Mouse (Mus musculus) hindbrain, embryonic 13.5 days (tissue): Measurements from ENCODE around the gene Cldn2. TPM values are rescaled to one million over a fixed set of nuclear protein-coding genes. Genes with fewer than 3 reads are reported as not detected.
"Not testable (repeated sequence)": the region's sequence is repeated elsewhere in the genome, so short reads cannot be mapped to it uniquely, and the experiment has no call there.

Experiments used
- ATAC-seq: fragments of 200-750 bp; cut with Nextera tagmentation; 2 replicates; pipeline ENCODE4 v1.8.0; 2017; ENCODE audit warnings: moderate TSS enrichment; ENCODE audit not compliant: low FRiP score
- H3K27ac ChIP-seq: fragments of 300-500 bp; sonication (generic); 2 replicates; pipeline ENCODE4 v1.5.1; 2015; ENCODE audit warnings: inconsistent platforms, mild to moderate bottlenecking, moderate library complexity
- H3K27me3 ChIP-seq: fragments of 300-500 bp; sonication (generic); 2 replicates; pipeline ENCODE4 v1.6.1; 2015; ENCODE audit warnings: mild to moderate bottlenecking, inconsistent platforms
- H3K36me3 ChIP-seq: fragments of 300-500 bp; sonication (generic); 2 replicates; pipeline ENCODE4 v1.6.1; 2015; ENCODE audit warnings: mild to moderate bottlenecking, inconsistent platforms
- H3K4me1 ChIP-seq: fragments of 300-500 bp; sonication (generic); replicated peaks from 2 replicates; pipeline ENCODE4 v1.6.1; 2015; ENCODE audit warnings: inconsistent platforms
- H3K4me2 ChIP-seq: fragments of 300-500 bp; sonication (generic); 2 replicates; pipeline ENCODE4 v1.6.1; 2015; ENCODE audit warnings: inconsistent platforms, mild to moderate bottlenecking, moderate library complexity
- H3K4me3 ChIP-seq: fragments of 300-500 bp; sonication (generic); 2 replicates; pipeline ENCODE4 v1.5.1; 2015; ENCODE audit warnings: mild to moderate bottlenecking, inconsistent platforms
- H3K9ac ChIP-seq: fragments of 300-500 bp; sonication (generic); 2 replicates; pipeline ENCODE4 v1.6.1; 2015; ENCODE audit warnings: mild to moderate bottlenecking, inconsistent platforms
- H3K9me3 ChIP-seq: fragments of 300-500 bp; sonication (generic); 2 replicates; pipeline ENCODE4 v1.6.1; 2016; ENCODE audit warnings: inconsistent platforms
- WGBS: fragments of 180-500 bp; shearing (Covaris S2); methylation state at CpG from one replicate; pipeline ENCODE4 v1.1.7; 2015; 5-methylcytosine and 5-hydroxymethylcytosine counted together
- polyA plus RNA-seq: library from polyadenylated mRNA; unstranded; fragments of >200 nt; fragmentation: Nextera tagmentation; extraction: Ambion mirVana; gene quantifications from 2 replicates; pipeline ENCODE4 v1.2.1, GENCODE M21; 2015

The Cldn2 gene
- 0.91 and 1.3 TPM in 2 replicates for polyA plus RNA-seq

DNA sequence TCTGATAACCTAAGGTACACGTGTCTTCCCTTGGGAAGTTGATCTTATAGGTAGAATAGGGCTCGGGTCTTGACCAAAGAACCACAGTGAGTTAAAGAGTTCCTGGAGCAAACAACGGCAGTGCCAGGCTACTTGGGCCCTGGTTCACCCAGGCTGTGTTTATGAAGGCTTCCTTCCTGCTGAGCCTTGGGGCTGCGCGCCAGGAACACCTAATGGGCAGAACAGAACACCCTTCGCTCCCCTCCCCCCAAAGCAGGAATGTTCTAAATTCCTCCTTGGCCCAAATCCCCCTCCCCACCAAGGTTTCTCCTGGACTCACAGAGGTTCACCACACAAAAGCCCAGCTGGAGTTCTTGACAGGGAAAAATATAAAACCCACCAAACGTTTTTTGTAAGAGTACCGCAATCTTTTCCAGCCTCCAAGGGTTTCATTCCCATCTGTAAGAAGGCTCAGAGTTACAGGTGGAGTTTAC lies at the start of gene Cldn2:
Gene Cldn2, plus strand, starts transcription at position 423 of the 473 bp plus-strand sequence.
- no peak within 1 kb of the TSS for H3K27ac ChIP-seq
- H3K4me3 ChIP-seq, result no peak within 1 kb of the TSS
- H3K4me2 ChIP-seq, result no peak within 1 kb of the TSS
- no peaks in the 10 kb centered on the region for H3K4me1 ChIP-seq
- no peaks in the 10 kb centered on the region for H3K9me3 ChIP-seq
- WGBS, result 67% methylated on average over 8 of the region's 8 CpGs
- ATAC-seq, result no peak
- no peaks in the 10 kb centered on the region for H3K27me3 ChIP-seq
- no peak within 1 kb of the TSS for H3K9ac ChIP-seq
- no peaks in the 10 kb centered on the region for H3K36me3 ChIP-seq

DNA sequence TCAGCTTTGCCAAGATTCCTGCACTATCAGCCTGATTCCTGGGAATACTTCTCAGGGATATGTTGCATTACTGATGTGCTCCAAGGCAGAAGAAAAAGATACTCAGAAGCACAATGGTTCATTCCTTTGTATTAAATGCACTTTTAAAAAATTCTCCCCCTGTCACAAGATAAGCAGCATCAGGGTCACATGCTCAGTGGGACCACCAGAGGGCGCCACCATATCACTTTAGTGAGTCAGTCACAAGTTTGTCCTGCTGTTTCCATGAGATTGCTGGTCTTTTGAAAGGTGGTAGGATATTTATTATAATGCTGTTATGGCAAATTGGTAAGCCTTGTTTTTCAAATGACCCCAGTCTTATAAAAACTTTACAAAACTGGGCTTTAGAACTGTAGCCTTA lies 48.8 kb upstream of the Cldn2 start:
- H3K27me3 ChIP-seq, result 0 out of 2 replicates have a peak, but pooled peaks cover 3% of the 10 kb centered on the region
- no peak for ATAC-seq
- 0% methylated on average over 1 of the region's 1 CpGs for WGBS

DNA sequence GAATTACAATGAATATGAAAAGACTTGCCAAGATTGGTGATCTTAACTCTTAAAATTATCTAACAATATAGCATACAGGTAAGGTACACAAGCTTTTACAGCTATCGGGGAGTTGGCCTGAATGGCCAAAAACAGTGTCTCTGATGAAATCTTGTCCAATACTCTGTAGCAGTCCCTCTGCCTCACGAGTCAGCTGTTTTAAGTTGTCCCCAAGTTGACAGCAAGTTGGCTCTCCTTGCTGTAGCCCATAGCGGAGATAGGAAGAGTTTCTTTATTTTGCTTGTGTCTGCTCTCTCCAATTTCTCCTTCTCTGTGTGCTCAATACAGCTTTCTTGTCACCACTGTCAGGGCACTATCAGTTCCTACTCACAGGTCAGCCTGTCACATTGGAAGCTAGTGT lies 42.0 kb upstream of the Cldn2 start:
- not testable (repeated sequence) for H3K36me3 ChIP-seq, H3K4me2 ChIP-seq, H3K4me3 ChIP-seq, H3K27me3 ChIP-seq, H3K9ac ChIP-seq, H3K4me1 ChIP-seq, H3K9me3 ChIP-seq, ATAC-seq, H3K27ac ChIP-seq
- 86% methylated on average over 3 of the region's 3 CpGs for WGBS

More for the DNA sequence above, 48.8 kb upstream of the Cldn2 start:
- H3K9me3 ChIP-seq, result no peaks in the 10 kb centered on the region
- H3K9ac ChIP-seq, result no peak overlapping the region
- H3K36me3 ChIP-seq, result no peaks in the 10 kb centered on the region
- H3K4me2 ChIP-seq, result no peak overlapping the region
- no peaks in the 10 kb centered on the region for H3K4me1 ChIP-seq
- H3K27ac ChIP-seq, result no peak overlapping the region
- no peak overlapping the region for H3K4me3 ChIP-seq

DNA sequence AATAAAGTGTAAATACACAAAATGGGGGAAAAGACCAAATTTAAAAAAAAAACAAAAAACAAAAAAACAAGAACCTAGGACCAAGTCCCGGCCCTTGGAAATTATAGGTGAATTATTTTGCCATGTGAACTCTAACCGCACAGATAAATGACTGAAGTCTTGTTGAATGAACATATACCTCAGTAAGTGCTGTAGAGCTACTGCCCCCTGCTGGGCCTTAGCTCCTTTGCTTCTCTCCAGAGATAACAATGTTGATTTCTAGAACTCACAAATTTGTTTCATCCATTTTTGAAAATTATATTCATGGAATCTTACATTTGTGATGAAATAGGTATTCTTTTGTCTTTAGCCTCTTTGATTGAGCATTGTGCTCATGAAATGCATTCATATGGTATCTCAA lies 38.1 kb upstream of the Cldn2 start:
- WGBS, result 82% methylated on average over 2 of the region's 2 CpGs
- Histone ChIP-seq H3K9ac (no peak overlapping the region), H3K36me3 (no peaks in the 10 kb centered on the region), H3K4me2 (no peak overlapping the region), H3K9me3 (no peaks in the 10 kb centered on the region), H3K27me3 (no peaks in the 10 kb centered on the region), H3K4me3 (no peak overlapping the region), H3K4me1 (no peaks in the 10 kb centered on the region), H3K27ac (no peak overlapping the region)
- no peak for ATAC-seq

DNA sequence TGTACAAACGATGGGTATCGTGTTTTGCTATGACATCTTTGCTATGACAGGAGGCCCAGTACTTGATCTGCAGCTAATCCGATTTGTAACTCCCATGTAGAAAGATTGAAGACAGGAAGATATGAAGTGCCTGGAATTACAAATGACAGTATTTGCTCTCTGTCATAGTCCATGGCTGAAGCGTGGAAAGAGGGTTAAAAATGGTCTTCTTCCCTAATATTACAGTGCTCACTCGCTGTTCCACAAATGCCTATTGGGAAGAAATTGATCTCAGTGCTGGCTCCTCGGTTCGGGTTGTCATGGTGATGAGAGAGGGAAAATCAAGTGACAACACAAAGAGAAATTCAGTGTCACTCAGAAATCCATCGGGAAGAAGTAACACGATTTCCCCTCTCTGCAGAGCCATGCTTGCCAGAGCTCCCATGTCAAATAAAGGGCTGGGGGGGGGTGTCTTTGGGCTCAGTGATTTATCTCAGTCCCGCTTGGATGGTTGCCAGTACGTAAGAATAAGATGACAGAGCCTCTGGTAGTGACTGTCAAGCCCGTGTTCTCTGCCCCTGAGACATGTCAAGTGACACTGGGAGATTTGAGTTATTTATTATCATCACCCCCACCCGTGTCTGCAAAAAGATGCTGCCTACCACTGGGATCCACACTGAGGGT lies 30.5 kb upstream of the Cldn2 start:
- H3K9me3 ChIP-seq, result no peaks in the 10 kb centered on the region
- H3K27ac ChIP-seq, result no peak overlapping the region
- no peaks in the 10 kb centered on the region for H3K36me3 ChIP-seq
- H3K27me3 ChIP-seq, result peaks cover 6% of the 10 kb centered on the region; the same call in 1 of the 2 replicates
- no peaks in the 10 kb centered on the region for H3K4me1 ChIP-seq
- ATAC-seq, result peak; percentile 71
- WGBS, result 52% methylated on average over 13 of the region's 13 CpGs
- no peak overlapping the region for H3K4me3 ChIP-seq
- H3K9ac ChIP-seq, result no peak overlapping the region
- H3K4me2 ChIP-seq, result no peak overlapping the region

DNA sequence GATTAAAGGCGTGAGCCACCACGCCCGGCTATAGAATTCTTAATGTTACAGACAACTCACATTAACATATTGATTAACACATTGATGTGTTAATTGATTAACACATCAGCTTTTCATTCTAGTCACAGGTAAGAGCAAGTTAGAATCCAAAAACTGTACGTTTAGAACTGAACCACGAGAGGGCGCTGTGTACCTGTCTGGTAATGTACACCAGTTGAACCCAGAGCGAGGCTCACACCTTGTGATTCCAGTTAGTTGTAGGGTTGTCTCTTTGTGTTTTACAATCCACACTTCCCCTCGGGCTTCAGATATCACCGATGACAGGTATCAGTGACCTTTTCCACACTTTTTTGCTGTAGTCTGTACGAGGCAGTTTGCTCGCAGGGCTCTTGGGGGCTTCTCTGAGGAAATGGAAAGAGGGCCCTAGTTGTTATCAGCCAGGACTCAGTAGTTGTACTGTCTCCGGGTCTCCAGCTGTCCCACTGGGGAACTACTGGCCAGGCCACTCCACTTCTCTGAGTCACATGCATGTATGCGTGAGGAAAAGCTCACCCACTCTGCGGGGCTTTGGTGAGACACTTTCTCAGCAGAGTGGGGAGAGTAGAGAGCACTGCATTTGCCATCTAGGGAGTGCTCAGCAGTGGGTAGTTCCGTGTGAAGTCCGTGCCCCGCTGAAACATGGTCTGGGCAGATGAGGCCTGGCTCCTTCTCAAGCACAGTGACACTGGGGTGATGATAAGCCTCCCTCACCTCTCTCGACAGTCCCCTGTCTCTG lies 26.1 kb upstream of the Cldn2 start:
- Histone ChIP-seq H3K9me3 (no peaks in the 10 kb centered on the region), H3K36me3 (no peaks in the 10 kb centered on the region), H3K4me2 (no peak overlapping the region), H3K4me3 (no peak overlapping the region), H3K27ac (no peak overlapping the region), H3K9ac (no peak overlapping the region), H3K4me1 (no peaks in the 10 kb centered on the region), H3K27me3 (peaks cover 16% of the 10 kb centered on the region; the same call in 1 of the 2 replicates)
- ATAC-seq, result no peak
- WGBS, result 33% methylated on average over 18 of the region's 18 CpGs

DNA sequence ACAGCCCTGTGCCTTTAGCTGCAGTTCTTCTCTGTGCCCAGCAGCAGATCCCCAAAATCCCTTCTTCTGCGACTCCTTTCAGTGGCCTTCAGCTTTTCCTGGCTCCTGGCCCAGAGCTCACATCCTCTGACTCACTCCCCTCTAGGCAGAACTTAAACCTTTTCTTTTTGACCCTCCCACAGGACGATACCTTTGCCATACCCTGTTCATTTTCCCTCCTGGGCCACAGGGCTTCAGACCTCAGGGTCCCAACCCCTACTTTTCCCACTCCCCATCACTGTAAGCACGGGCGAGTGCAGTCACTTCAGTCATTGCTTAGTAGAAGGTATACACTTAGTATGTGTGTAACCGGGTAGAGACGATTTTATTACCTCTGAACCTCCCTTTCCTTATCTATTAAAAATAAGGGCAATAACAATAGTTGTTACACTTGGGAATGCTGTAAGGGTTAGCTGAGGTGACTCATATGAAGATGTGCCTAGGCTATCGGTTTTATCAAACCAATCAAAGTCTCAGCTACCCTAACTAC lies 25.5 kb upstream of the Cldn2 start:
- Histone ChIP-seq H3K36me3 (no peaks in the 10 kb centered on the region), H3K27me3 (peaks cover 17% of the 10 kb centered on the region; the same call in 1 of the 2 replicates), H3K4me1 (no peaks in the 10 kb centered on the region), H3K9me3 (no peaks in the 10 kb centered on the region), H3K27ac (no peak overlapping the region), H3K4me3 (no peak overlapping the region), H3K9ac (no peak overlapping the region), H3K4me2 (no peak overlapping the region)
- WGBS, result 78% methylated on average over 7 of the region's 7 CpGs
- no peak for ATAC-seq

DNA sequence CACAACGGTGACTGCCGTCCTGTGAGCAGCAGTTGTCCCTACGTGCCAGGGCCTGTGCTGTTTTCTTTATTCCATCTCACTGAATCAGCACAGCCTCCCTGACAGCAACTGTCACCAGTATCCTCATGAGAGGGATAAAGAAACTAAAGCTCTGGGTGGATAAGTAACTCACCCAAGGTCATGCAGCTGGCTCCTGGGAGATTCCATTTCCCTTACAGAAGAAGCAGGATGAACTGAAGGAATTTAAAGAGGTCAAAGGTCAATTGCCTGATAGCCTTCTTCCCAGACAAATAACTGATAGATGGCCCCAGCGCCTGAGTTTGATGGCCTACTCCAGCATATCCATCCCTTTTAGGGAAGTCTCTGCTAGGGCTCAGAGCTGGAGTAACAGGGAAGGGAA lies 23.3 kb upstream of the Cldn2 start:
- no peak overlapping the region for H3K9ac ChIP-seq
- 40% methylated on average over 4 of the region's 4 CpGs for WGBS
- no peak overlapping the region for H3K27ac ChIP-seq
- no peaks in the 10 kb centered on the region for H3K36me3 ChIP-seq
- H3K4me3 ChIP-seq, result no peak overlapping the region
- no peak overlapping the region for H3K4me2 ChIP-seq
- no peak for ATAC-seq
- H3K9me3 ChIP-seq, result no peaks in the 10 kb centered on the region
- 0 out of 2 replicates have a peak, but pooled peaks cover 3% of the 10 kb centered on the region for H3K4me1 ChIP-seq
- peaks cover 33% of the 10 kb centered on the region; the same call in 1 of the 2 replicates for H3K27me3 ChIP-seq

DNA sequence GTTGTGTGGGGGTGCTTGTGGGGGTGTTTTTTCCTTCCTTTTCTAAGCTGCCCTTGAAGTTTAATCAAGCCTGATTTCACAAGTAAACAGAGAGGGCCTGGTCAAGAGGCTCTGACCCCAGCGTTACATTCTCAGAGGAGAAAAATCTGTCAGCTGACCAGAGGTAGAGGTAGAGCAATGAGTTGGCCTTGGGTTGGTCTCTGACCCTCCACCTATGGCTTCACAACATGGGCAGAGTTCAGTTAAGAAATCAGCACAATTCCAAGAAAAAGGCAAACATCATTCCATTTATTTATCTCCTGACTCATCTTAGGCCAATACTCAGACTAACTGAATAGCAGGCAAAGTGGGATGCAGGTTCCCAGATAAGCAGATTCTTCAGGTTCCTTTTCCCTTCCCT lies 21.7 kb upstream of the Cldn2 start:
- ATAC-seq, result no peak
- Histone ChIP-seq H3K9me3 (no peaks in the 10 kb centered on the region), H3K4me3 (no peak overlapping the region), H3K27ac (no peak overlapping the region), H3K27me3 (peaks cover 42% of the 10 kb centered on the region; the same call in 1 of the 2 replicates), H3K9ac (no peak overlapping the region), H3K4me1 (peaks cover 3% of the 10 kb centered on the region; the same call in 1 of the 2 replicates), H3K36me3 (no peaks in the 10 kb centered on the region), H3K4me2 (no peak overlapping the region)
- 64% methylated on average over 1 of the region's 1 CpGs for WGBS

DNA sequence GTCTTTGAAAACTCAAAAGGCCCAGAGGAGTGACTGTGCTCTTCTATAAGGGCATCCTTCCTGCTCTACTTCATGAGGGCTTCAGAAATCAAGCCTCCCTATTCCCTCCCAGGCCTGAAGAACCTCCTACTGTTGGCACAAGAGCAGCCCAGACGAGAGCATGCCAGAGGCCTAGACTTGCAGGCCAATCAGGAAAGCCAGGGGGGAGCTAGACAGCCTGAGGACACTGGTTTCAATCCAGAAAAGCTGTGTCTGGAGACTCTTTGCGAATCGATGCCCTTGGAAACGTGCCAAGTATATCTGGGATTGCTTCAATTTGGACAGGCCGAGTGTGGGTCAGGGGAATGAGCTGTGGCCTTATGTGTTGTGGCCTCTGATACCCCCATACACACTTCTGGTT lies 21.2 kb upstream of the Cldn2 start:
- Histone ChIP-seq H3K4me1 (peaks cover 3% of the 10 kb centered on the region; the same call in 1 of the 2 replicates), H3K9ac (no peak overlapping the region), H3K36me3 (no peaks in the 10 kb centered on the region), H3K4me2 (no peak overlapping the region), H3K4me3 (no peak overlapping the region), H3K27ac (no peak overlapping the region), H3K27me3 (peaks cover 42% of the 10 kb centered on the region; the same call in 1 of the 2 replicates), H3K9me3 (no peaks in the 10 kb centered on the region)
- WGBS, result 80% methylated on average over 5 of the region's 5 CpGs
- no peak for ATAC-seq

DNA sequence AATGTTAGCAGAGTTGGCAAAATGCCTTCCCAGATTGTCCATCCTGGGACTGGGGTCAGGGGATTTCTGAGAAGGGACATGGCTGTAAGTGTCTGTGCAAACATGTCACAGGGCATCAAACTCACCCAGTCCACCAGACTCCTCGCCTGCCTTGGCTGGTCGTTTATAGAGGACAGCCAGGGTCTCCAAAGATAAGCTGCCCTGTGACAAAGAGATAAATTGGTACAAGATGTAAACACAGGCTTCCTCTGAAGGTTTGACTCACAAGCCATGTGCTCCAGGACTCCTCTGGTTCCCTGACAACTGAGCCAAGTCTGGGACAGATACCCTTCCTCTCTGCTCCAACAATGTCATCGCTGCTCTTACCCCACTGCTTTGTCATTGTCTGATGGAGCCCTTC lies 19.6 kb upstream of the Cldn2 start:
- H3K9ac ChIP-seq, result no peak overlapping the region
- H3K4me1 ChIP-seq, result peaks cover 3% of the 10 kb centered on the region; the same call in 1 of the 2 replicates
- whole genome bisulfite sequencing, result 64% methylated on average over 3 of the region's 3 CpGs
- H3K9me3 ChIP-seq, result no peaks in the 10 kb centered on the region
- no peak overlapping the region for H3K4me3 ChIP-seq
- no peak for ATAC-seq
- no peak overlapping the region for H3K27ac ChIP-seq
- no peaks in the 10 kb centered on the region for H3K36me3 ChIP-seq
- H3K4me2 ChIP-seq, result no peak overlapping the region
- peaks cover 33% of the 10 kb centered on the region; the same call in 1 of the 2 replicates for H3K27me3 ChIP-seq

DNA sequence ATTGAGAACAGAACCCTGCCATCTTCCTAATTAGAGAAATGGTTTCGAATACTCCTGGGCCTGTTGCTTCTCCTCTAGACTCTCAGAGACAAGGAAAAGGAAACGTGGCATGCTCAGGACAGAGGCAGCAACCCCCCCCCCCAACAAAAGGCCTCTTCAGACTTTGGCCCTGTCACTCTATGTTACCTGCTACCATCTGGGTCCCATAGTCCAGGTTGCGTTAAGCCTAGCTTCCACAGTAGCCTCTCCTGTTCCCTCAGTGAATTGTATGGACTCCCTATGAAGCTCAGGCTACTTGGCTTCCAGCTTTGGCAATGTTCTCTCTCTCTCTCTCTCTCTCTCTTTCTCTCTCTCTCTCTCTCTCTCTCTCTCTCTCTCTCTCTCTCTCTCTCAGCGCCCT lies 19.1 kb upstream of the Cldn2 start:
- Histone ChIP-seq H3K4me2 (no peak overlapping the region), H3K9ac (no peak overlapping the region), H3K4me1 (peaks cover 3% of the 10 kb centered on the region; the same call in 1 of the 2 replicates), H3K27ac (no peak overlapping the region), H3K27me3 (peaks cover 34% of the 10 kb centered on the region; the same call in 1 of the 2 replicates), H3K4me3 (no peak overlapping the region), H3K36me3 (no peaks in the 10 kb centered on the region), H3K9me3 (no peaks in the 10 kb centered on the region)
- ATAC-seq, result no peak
- WGBS, result 65% methylated on average over 4 of the region's 4 CpGs
